Mouse (Mus musculus): ENCODE data around the gene Islr. TPM values are rescaled to one million over a fixed set of nuclear protein-coding genes. Genes with fewer than 3 reads are reported as not detected.
A peak's percentile ranks its signal among the peaks of the same experiment; 100 is the strongest.

The Islr gene
- total and polyA plus RNA-seq, 3 experiments, result not detected

DNA sequence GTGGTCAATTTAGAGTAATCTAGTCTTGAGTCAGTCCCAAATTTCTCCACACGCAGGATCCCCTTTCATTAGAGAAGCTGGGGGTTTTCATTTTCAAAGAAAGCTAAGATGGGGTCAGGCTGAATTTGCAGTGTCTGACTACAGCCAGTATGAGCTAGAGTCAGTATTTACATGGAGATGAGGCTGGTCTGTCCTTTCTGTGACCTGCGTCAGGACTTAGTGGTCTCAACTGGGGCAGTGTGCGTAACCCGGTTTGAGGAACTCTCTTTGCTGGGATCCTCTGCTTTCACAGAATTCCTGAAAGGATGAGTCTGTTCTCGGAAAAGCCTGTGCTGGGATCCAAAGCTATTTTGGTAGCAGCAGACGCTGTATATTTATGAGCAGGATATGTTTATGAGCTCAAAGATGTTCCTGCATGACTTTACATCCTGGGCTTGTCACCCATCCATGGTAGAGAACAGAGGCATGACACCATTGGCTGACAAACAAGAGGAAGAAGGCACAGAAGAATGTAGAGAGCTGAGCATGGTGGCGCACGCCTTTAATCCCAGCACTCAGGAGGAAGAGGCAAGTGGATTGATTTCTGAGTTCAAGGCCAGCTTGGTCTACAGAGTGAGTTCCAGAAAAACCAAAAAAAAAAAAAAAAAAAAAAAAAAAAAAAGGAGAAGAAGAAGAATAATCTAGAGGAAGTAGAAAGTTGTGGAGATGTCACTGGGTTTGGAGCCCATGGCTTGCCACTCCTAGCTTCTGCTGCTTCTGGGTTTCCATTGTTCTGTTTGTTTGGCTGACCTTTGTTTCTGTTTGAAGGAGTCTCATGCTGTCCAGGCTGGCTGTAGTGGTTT lies 5.6 kb upstream of the Islr start:
- no peak overlapping the region for H3K27ac ChIP-seq (ENCODE audit: control insufficient read depth, low read depth, low read length)
- H3K27me3 ChIP-seq (ENCODE audit: control insufficient read depth in 1 of 2, insufficient read depth in 2 of 2, low read length in 2 of 2), result no peaks in the 10 kb centered on the region
- no peaks in the 10 kb centered on the region for H3K79me2 ChIP-seq (ENCODE audit: control insufficient read depth, insufficient read depth, low read length, poor library complexity)
- peaks cover 0 to 17% of the 10 kb centered on the region in 2 experiments; a peak in 2 of 4 replicates for H3K36me3 ChIP-seq (ENCODE audit: control insufficient read depth in 1 of 2, insufficient read depth in 2 of 2, low read length in 2 of 2)
- no peaks in the 10 kb centered on the region for H3K9me3 ChIP-seq (replicated peaks; ENCODE audit: insufficient read depth, low read length)
- DNase-seq (ENCODE audit: low read depth, low spot score), result no peak
- H3K4me1 ChIP-seq (ENCODE audit: control insufficient read depth in 1 of 2, insufficient read depth in 2 of 2, low read length in 2 of 2), result peaks cover 7 to 30% of the 10 kb centered on the region in 2 experiments
- no peak for TF ChIP-seq ELF1 (IDR thresholded peaks at IDR 0.05; ENCODE audit: low read depth, low read length)
- peak; percentile 73 for TF ChIP-seq ZNF384 (IDR thresholded peaks at IDR 0.05; ENCODE audit: low read depth, low read length)
- no peak for TF ChIP-seq GATA1 (IDR thresholded peaks at IDR 0.05; ENCODE audit: low read depth, low read length)
- no peak overlapping the region for H3K9ac ChIP-seq (ENCODE audit: control insufficient read depth, low read depth, low read length, poor library complexity, severe bottlenecking)
- no peak overlapping the region for H3K4me3 ChIP-seq (ENCODE audit: control insufficient read depth in 1 of 2, insufficient read depth in 1 of 2, low read depth in 2 of 2, low read length in 2 of 2)

DNA sequence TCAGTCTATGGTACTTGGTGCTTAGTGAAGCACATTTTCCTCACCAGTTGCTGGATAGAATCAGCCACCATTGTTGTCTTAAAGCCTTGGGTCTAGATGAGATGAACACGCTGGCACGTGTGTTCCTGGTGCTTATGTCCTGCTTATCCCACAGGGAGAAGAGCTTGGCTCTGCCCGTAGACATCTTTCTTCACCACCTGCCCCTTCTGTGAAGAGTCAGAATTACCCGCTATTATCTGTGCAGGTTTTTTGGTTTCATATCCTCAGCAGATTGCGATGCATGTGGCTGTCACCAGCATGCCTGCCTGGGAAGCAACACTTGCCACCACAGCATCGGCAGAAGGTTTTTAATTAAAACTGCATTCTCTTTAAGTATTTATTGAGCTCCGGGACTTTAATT lies 1.9 kb upstream of the Islr start:
- Histone ChIP-seq H3K4me3 (ENCODE audit: control insufficient read depth in 1 of 2, insufficient read depth in 1 of 2, low read depth in 2 of 2, low read length in 2 of 2) (no peak overlapping the region), H3K9ac (ENCODE audit: control insufficient read depth, low read depth, low read length, poor library complexity, severe bottlenecking) (no peak overlapping the region), H3K36me3 (ENCODE audit: control insufficient read depth in 1 of 2, insufficient read depth in 2 of 2, low read length in 2 of 2) (peaks cover 0 to 6% of the 10 kb centered on the region in 2 experiments; a peak in 2 of 4 replicates), H3K27ac (ENCODE audit: control insufficient read depth, low read depth, low read length) (no peak overlapping the region), H3K4me1 (ENCODE audit: control insufficient read depth in 1 of 2, insufficient read depth in 2 of 2, low read length in 2 of 2) (peaks cover 0 to 19% of the 10 kb centered on the region in 2 experiments; a peak in 3 of 4 replicates), H3K79me2 (ENCODE audit: control insufficient read depth, insufficient read depth, low read length, poor library complexity) (no peaks in the 10 kb centered on the region), H3K9me3 (replicated peaks; ENCODE audit: insufficient read depth, low read length) (no peaks in the 10 kb centered on the region), H3K27me3 (ENCODE audit: control insufficient read depth in 1 of 2, insufficient read depth in 2 of 2, low read length in 2 of 2) (no peaks in the 10 kb centered on the region)
- no peak for TF ChIP-seq RCOR1 (IDR thresholded peaks at IDR 0.05; ENCODE audit: low read depth, low read length)
- TF ChIP-seq NELFE (IDR thresholded peaks at IDR 0.05; ENCODE audit: low read depth, low read length), result no peak
- TF ChIP-seq BHLHE40 (IDR thresholded peaks at IDR 0.05; ENCODE audit: borderline replicate concordance, low read depth, low read length), result no peak
- TF ChIP-seq USF2 (IDR thresholded peaks at IDR 0.05; ENCODE audit: borderline replicate concordance in 1 of 2, insufficient read depth in 1 of 2, low read depth in 1 of 2, low read length in 2 of 2), result no peak
- TF ChIP-seq TBP (IDR thresholded peaks at IDR 0.05; ENCODE audit: low read depth, low read length), result no peak
- no peak for DNase-seq (ENCODE audit: low read depth, low spot score)

DNA sequence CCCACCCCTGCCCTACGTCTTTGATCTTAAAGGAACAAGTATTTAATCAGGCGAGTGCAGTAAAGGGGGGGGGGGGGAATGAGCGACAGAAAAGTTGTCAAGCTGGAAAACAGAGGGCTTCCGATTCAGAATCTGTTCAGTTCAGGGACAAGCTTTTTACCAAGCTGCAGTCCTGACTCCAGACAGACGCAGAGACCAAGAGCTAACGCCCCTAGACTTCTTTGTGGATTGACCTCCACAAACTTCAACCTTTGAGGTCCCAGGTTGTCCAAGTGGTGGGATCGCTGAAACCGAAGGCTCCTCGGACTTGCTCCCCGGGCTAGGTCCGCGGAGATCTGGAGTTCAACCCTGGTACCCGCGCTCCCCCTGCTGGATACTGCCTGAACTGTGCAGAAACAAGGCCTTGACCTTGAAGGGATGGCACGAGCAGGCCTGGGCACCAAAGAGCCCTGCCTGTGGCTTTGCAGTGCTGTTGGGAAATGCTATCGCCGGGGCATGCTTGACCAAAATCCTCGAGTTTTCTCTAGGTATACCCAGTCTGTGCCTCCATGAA lies 418 bp upstream of the Islr start:
- Histone ChIP-seq H3K27me3 (ENCODE audit: control insufficient read depth in 1 of 2, insufficient read depth in 2 of 2, low read length in 2 of 2) (no peaks in the 10 kb centered on the region), H3K9me3 (replicated peaks; ENCODE audit: insufficient read depth, low read length) (no peaks in the 10 kb centered on the region), H3K36me3 (ENCODE audit: control insufficient read depth in 1 of 2, insufficient read depth in 2 of 2, low read length in 2 of 2) (peaks cover 0 to 4% of the 10 kb centered on the region in 2 experiments; a peak in 2 of 4 replicates), H3K27ac (ENCODE audit: control insufficient read depth, low read depth, low read length) (no peak overlapping the region), H3K9ac (ENCODE audit: control insufficient read depth, low read depth, low read length, poor library complexity, severe bottlenecking) (peak overlapping the region; percentile 57), H3K4me3 (ENCODE audit: control insufficient read depth in 1 of 2, insufficient read depth in 1 of 2, low read depth in 2 of 2, low read length in 2 of 2) (peak overlapping the region; percentile 36 to 70), H3K4me1 (ENCODE audit: control insufficient read depth in 1 of 2, insufficient read depth in 2 of 2, low read length in 2 of 2) (peaks cover 0 to 16% of the 10 kb centered on the region in 2 experiments; a peak in 2 of 4 replicates), H3K79me2 (ENCODE audit: control insufficient read depth, insufficient read depth, low read length, poor library complexity) (no peaks in the 10 kb centered on the region)
- peak; percentile 85 for DNase-seq (ENCODE audit: low read depth, low spot score)
- TF ChIP-seq MYC (IDR thresholded peaks at IDR 0.05; ENCODE audit: low read depth, low read length), result no peak
- no peak for TF ChIP-seq ZKSCAN1 (IDR thresholded peaks at IDR 0.05; ENCODE audit: low read depth, low read length)
- no peak for TF ChIP-seq TBP (IDR thresholded peaks at IDR 0.05; ENCODE audit: low read depth, low read length)
- no peak for TF ChIP-seq TCF12 (IDR thresholded peaks at IDR 0.05; ENCODE audit: low read depth, low read length)
- no peak for TF ChIP-seq POLR2A (IDR thresholded peaks at IDR 0.05; ENCODE audit: control insufficient read depth in 1 of 2, insufficient read depth in 1 of 2, low read depth in 1 of 2, low read length in 2 of 2, poor library complexity in 1 of 2)
- peak; percentile 75 for TF ChIP-seq SMC3 (IDR thresholded peaks at IDR 0.05; ENCODE audit: low read depth, low read length)
- no peak for TF ChIP-seq MXI1 (IDR thresholded peaks at IDR 0.05; ENCODE audit: low read depth, low read length)
- TF ChIP-seq HCFC1 (IDR thresholded peaks at IDR 0.05; ENCODE audit: low read depth, low read length), result no peak
- no peak for TF ChIP-seq ZMIZ1 (IDR thresholded peaks at IDR 0.05; ENCODE audit: low read depth, low read length)
- TF ChIP-seq CTCF (IDR thresholded peaks at IDR 0.05 in 2 of 3, conservative IDR thresholded peaks at IDR 0.05 in 1 of 3; ENCODE audit: control insufficient read depth in 1 of 3, insufficient read depth in 1 of 3, low read depth in 2 of 3, low read length in 3 of 3, poor library complexity in 1 of 3, severe bottlenecking in 1 of 3), result peak; percentile 85 to 93 (median 89)
- no peak for TF ChIP-seq KAT2A (conservative IDR thresholded peaks at IDR 0.05; ENCODE audit: low read depth, low read length)
- TF ChIP-seq JUND (IDR thresholded peaks at IDR 0.05; ENCODE audit: low read depth, low read length), result no peak
- no peak for TF ChIP-seq NRF1 (IDR thresholded peaks at IDR 0.05; ENCODE audit: insufficient read depth, low read depth, low read length, poor library complexity, severe bottlenecking)
- TF ChIP-seq ZNF384 (IDR thresholded peaks at IDR 0.05; ENCODE audit: low read depth, low read length), result no peak
- no peak for TF ChIP-seq E2F4 (IDR thresholded peaks at IDR 0.05; ENCODE audit: borderline replicate concordance, low read depth, low read length)
- no peak for TF ChIP-seq POLR2AphosphoS2 (IDR thresholded peaks at IDR 0.05; ENCODE audit: low read length)
- TF ChIP-seq ZC3H11A (IDR thresholded peaks at IDR 0.05; ENCODE audit: low read depth, low read length), result peak; percentile 48
- no peak for TF ChIP-seq SIN3A (IDR thresholded peaks at IDR 0.05; ENCODE audit: low read length)
- TF ChIP-seq NELFE (IDR thresholded peaks at IDR 0.05; ENCODE audit: low read depth, low read length), result no peak

Measured in MEL (cell line).